ENCODE assay signal across 9 mouse cellular contexts in the genomic region with DNA sequence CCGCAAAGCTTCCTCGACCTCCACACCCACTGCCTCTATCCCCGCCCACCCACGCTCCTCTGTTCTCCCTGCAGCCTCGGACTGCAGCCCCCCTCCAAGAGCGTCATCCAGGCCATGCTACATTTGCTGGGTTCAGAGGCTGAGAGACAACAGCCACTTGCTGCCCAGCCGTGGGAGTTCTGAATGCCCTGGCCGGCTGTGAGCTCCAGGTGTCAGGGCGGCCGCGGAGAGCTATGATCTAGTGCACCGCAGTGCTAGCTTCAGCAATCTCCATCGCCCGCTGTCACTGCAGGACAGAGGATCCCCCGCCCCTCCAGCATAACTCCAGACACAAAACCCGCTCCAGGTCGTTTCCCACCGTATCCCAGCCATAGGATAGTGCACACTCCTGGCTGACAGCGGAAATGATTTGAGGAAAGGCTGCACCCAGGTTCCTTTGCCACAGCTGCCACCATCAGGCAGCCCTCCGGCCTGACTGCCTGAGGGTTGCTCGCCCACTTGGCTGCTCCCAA. TPM values are rescaled to one million over a fixed set of nuclear protein-coding genes. Genes with fewer than 3 reads are reported as not detected.
DNase-seq lines count a peak whose midpoint lies in the region; ATAC-seq lines count a peak whose summit lies in the region.
"Had no signal": no experiment of that assay in that cellular context is flagged by ENCODE, and none has a peak within 500 bp of the region (broad histone marks: within the 10 kb centered on the region; RNA-seq: fewer than 3 reads in every experiment).

No protein-coding gene starts in this region.

- no peak overlapping the region for H3K9ac ChIP-seq in heart, embryonic 11.5 days (ENCODE audit: low read depth, low read length)
- peak overlapping the region; percentile 49 for H3K9ac ChIP-seq in midbrain, embryonic 14.5 days (replicated peaks; ENCODE audit: low read length)

- intact Hi-C loops in heart, postnatal 25 days (cut with DNase I) = loop anchor here (10.0 kb wide), 1 partner anchor 260 kb away; no protein-coding TSS in a partner anchor

- H3K27ac ChIP-seq in heart, embryonic 11.5 days (ENCODE audit: low read depth, low read length) = no peak overlapping the region
- 0 out of 2 replicates have a peak overlapping the region, but pooled peaks have one; percentile 5 for H3K27ac ChIP-seq in midbrain, embryonic 14.5 days (replicated peaks; ENCODE audit: low read depth, low read length)

- peaks cover 6% of the 10 kb centered on the region for H3K27me3 ChIP-seq in heart, embryonic 11.5 days (ENCODE audit: control insufficient read depth, insufficient read depth, low read length)
- H3K27me3 ChIP-seq in midbrain, embryonic 14.5 days (ENCODE audit: control insufficient read depth, insufficient read depth, low read length) = no peaks in the 10 kb centered on the region; the same call in 1 of the 2 replicates

- ATAC-seq in heart, embryonic 11.5 days (replicated peaks; ENCODE audit: insufficient number of reproducible peaks, low FRiP score, low TSS enrichment) = peak; percentile 12; the same call in 1 of the 2 replicates
- peak; percentile 44 for ATAC-seq in midbrain, embryonic 14.5 days (ENCODE audit: low FRiP score, low TSS enrichment)

- H3K9me3 ChIP-seq in heart, embryonic 11.5 days (replicated peaks; ENCODE audit: control insufficient read depth, low read length) = no peaks in the 10 kb centered on the region
- no peaks in the 10 kb centered on the region for H3K9me3 ChIP-seq in midbrain, embryonic 14.5 days (ENCODE audit: control insufficient read depth, low read length)

- peak overlapping the region; percentile 48 for H3K4me3 ChIP-seq in heart, embryonic 11.5 days (ENCODE audit: low read depth, low read length)
- peak overlapping the region; percentile 54 for H3K4me3 ChIP-seq in midbrain, embryonic 14.5 days (replicated peaks; ENCODE audit: low read depth, low read length)

- peak overlapping the region; percentile 82 for H3K4me2 ChIP-seq in heart, embryonic 11.5 days
- peak overlapping the region; percentile 91 for H3K4me2 ChIP-seq in midbrain, embryonic 14.5 days (ENCODE audit: low read length)

- no peaks in the 10 kb centered on the region for H3K36me3 ChIP-seq in heart, embryonic 11.5 days (ENCODE audit: control insufficient read depth, insufficient read depth, low read length)
- no peaks in the 10 kb centered on the region for H3K36me3 ChIP-seq in midbrain, embryonic 14.5 days (ENCODE audit: control insufficient read depth, insufficient read depth, low read length)

- 2% methylated on average over 21 of the region's 21 CpGs for WGBS in heart, embryonic 11.5 days (ENCODE audit: insufficient replicate concordance)
- WGBS in midbrain, embryonic 14.5 days = 2% methylated on average over 21 of the region's 21 CpGs

- no peak for DNase-seq in heart, postnatal 25 days (ENCODE audit: low spot score)
- peak; percentile 67 to 76 for DNase-seq in cerebellum, adult 18-20 months
- peak; percentile 13 to 25 for DNase-seq in frontal cortex, postnatal 10 days (ENCODE audit: low spot score in 2 of 2)
- DNase-seq in layer of hippocampus, postnatal 25 days (ENCODE audit: extremely low spot score in 1 of 2, low spot score in 1 of 2) = peak; percentile 29 to 31
- DNase-seq in midbrain, embryonic 14.5 days = peak; percentile 55
- no peak for DNase-seq in urinary bladder, postnatal 25 days (ENCODE audit: low spot score)
- no peak for DNase-seq in urinary bladder, adult 2 months (ENCODE audit: low spot score)

- peaks cover 4% of the 10 kb centered on the region; the same call in 1 of the 2 replicates for H3K4me1 ChIP-seq in heart, embryonic 11.5 days (ENCODE audit: control insufficient read depth, insufficient read depth, low read length)
- peaks cover 11% of the 10 kb centered on the region; the same call in 1 of the 2 replicates for H3K4me1 ChIP-seq in midbrain, embryonic 14.5 days (ENCODE audit: control insufficient read depth, insufficient read depth, low read length)

RNA-seq across cellular contexts. Expression of a gene that starts 1.7 kb away (rescaled TPM):
- 0.59 and 1.5 TPM in 2 replicates for polyA plus RNA-seq in heart, embryonic 11.5 days (2014; fragmentation: Nextera tagmentation; extraction: Ambion mirVana)
- total RNA-seq in heart, postnatal 25 days (2021) = 1 to 10 TPM; 1.7 to 1.8 TPM
- 10 to 100 TPM; 32.4 to 36.9 TPM for total RNA-seq in layer of hippocampus, postnatal 25 days (2021)
- polyA plus RNA-seq in midbrain, embryonic 14.5 days (2014; fragmentation: Nextera tagmentation; extraction: Ambion mirVana) = 21.0 and 28.5 TPM in 2 replicates
- 0.03 and 0.06 TPM in 2 replicates for polyA plus RNA-seq in urinary bladder, adult 2 months (2012; rRNA removed)
- total RNA-seq: MEL had no signal

Comparison
In these comparisons a context has a peak if more than half of its experiments do, and no peak if none do; other contexts are left out.
1. DNase-seq: peak in cerebellum, adult 18-20 months (2 of 2), frontal cortex, postnatal 10 days (2 of 2), layer of hippocampus, postnatal 25 days (2 of 2) and midbrain, embryonic 14.5 days (single experiment); none in heart, postnatal 25 days (single experiment), urinary bladder, postnatal 25 days (single experiment) and urinary bladder, adult 2 months (single experiment).